Mouse (Mus musculus): ENCODE results near the gene Mamdc2.

- TF ChIP-seq CTCF (IDR thresholded peaks at IDR 0.05 in 2 of 3, conservative IDR thresholded peaks at IDR 0.05 in 1 of 3; ENCODE audit: control insufficient read depth in 1 of 3, insufficient read depth in 1 of 3, low read depth in 2 of 3, low read length in 3 of 3, poor library complexity in 1 of 3, severe bottlenecking in 1 of 3), result no peak
- TF ChIP-seq USF1 (IDR thresholded peaks at IDR 0.05; ENCODE audit: low read depth, low read length), result no peak
- TF ChIP-seq POLR2A (IDR thresholded peaks at IDR 0.05; ENCODE audit: control insufficient read depth in 1 of 2, insufficient read depth in 1 of 2, low read depth in 1 of 2, low read length in 2 of 2, poor library complexity in 1 of 2), result no peak
- no peak for TF ChIP-seq MAX (IDR thresholded peaks at IDR 0.05; ENCODE audit: low read length)
- TF ChIP-seq MAFK (IDR thresholded peaks at IDR 0.05; ENCODE audit: borderline replicate concordance, low read depth, low read length), result no peak
- no peak for TF ChIP-seq TAL1 (IDR thresholded peaks at IDR 0.05; ENCODE audit: low read length)
- TF ChIP-seq ELF1 (IDR thresholded peaks at IDR 0.05; ENCODE audit: low read depth, low read length), result no peak
- TF ChIP-seq MXI1 (IDR thresholded peaks at IDR 0.05; ENCODE audit: low read depth, low read length), result no peak
- no peak for TF ChIP-seq CHD1 (IDR thresholded peaks at IDR 0.05; ENCODE audit: low read depth, low read length)
Measured at GRCm38 (mm10) chr19:23354738-23355137, 93.5 kb downstream of the Mamdc2 start.

All from MEL (cell line).